Mouse (Mus musculus) small intestine, adult 2 months (tissue): ENCODE data around the gene Rps15a. TPM values are rescaled to one million over a fixed set of nuclear protein-coding genes. Genes with fewer than 3 reads are reported as not detected.
A peak's percentile ranks its signal among the peaks of the same experiment; 100 is the strongest.

ENCODE experiments used
- H3K27ac ChIP-seq: fragments of 200-500 bp; 2 replicates; pipeline ENCODE4 v1.5.1; 2012; ENCODE audit warnings: low read depth, low read length, control low read depth, inconsistent platforms; ENCODE audit not compliant: insufficient read depth
- H3K27me3 ChIP-seq: fragments of 200-500 bp; 2 replicates; pipeline ENCODE4 v1.6.1; 2012; ENCODE audit warnings: mild to moderate bottlenecking, moderate library complexity, low read length, inconsistent platforms; ENCODE audit not compliant: control insufficient read depth, insufficient read depth
- H3K36me3 ChIP-seq: fragments of 200-500 bp; 2 replicates; pipeline ENCODE4 v1.6.1; 2012; ENCODE audit warnings: mild to moderate bottlenecking, low read length, control low read depth, inconsistent platforms; ENCODE audit not compliant: control insufficient read depth, insufficient read depth
- H3K4me1 ChIP-seq: fragments of 200-500 bp; 2 replicates; pipeline ENCODE4 v1.6.1; 2012; ENCODE audit warnings: low read length, inconsistent platforms, mixed read lengths; ENCODE audit not compliant: control insufficient read depth, insufficient read depth, insufficient read length
- H3K4me3 ChIP-seq: fragments of 200-500 bp; 2 replicates; pipeline ENCODE4 v1.5.1; 2012; ENCODE audit warnings: low read depth, mild to moderate bottlenecking, control low read depth, inconsistent platforms, low read length, moderate library complexity
- CTCF ChIP-seq: fragments of 200-500 bp; IDR thresholded peaks from 2 replicates; pipeline ENCODE4 v1.5.1; 2012; ENCODE audit warnings: low read depth, mild to moderate bottlenecking, control low read depth, inconsistent platforms, low read length, moderate library complexity, mixed read lengths; ENCODE audit not compliant: insufficient replicate concordance, insufficient read length; ENCODE audit errors: extremely low read depth
- POLR2A ChIP-seq: fragments of 200-500 bp; IDR thresholded peaks from 2 replicates; pipeline ENCODE4 v1.6.1; 2012; ENCODE audit warnings: low read depth, mild to moderate bottlenecking, control low read depth, inconsistent platforms, low read length, moderate library complexity
- WGBS: fragments of 180-500 bp; shearing (Covaris S2); methylation state at CpG from one replicate; pipeline ENCODE4 v1.1.7; 2018; 5-methylcytosine and 5-hydroxymethylcytosine counted together
- polyA plus RNA-seq: library from polyadenylated mRNA; depleted of rRNA; stranded (reverse); fragments of >200 nt; gene quantifications from 2 replicates; pipeline ENCODE4 v1.2.3, GENCODE M21; 2012; rRNA removed

Gene Rps15a
- 94.0 and 192 TPM in 2 replicates for polyA plus RNA-seq

- H3K27ac ChIP-seq: peak within 1 kb of the TSS; percentile 64
- peaks cover 60% of the 10 kb centered on the region for H3K36me3 ChIP-seq
- no peaks in the 10 kb centered on the region for H3K27me3 ChIP-seq
- WGBS: under 1% methylated on average over 40 of the region's 40 CpGs
- TF ChIP-seq POLR2A (peak; percentile 70), CTCF (no peak)
- H3K4me1 ChIP-seq: peaks cover 18% of the 10 kb centered on the region; the same call in 1 of the 2 replicates
- H3K4me3 ChIP-seq: peak within 1 kb of the TSS; percentile 91
Measured at GRCm38 (mm10) chr7:118115877-118116568, at the start of gene Rps15a. Rps15a (minus strand) TSS chr7:118116188.

- WGBS: 94% methylated on average over 8 of the region's 8 CpGs
- Histone ChIP-seq H3K36me3 (peaks cover 49% of the 10 kb centered on the region), H3K4me3 (no peak overlapping the region), H3K27ac (no peak overlapping the region), H3K4me1 (no peaks in the 10 kb centered on the region), H3K27me3 (no peaks in the 10 kb centered on the region)
- TF ChIP-seq POLR2A: no peak
- no peak for TF ChIP-seq CTCF
Measured at GRCm38 (mm10) chr7:118163006-118163405, 47.0 kb upstream of the Rps15a start.

GRCm38 (mm10) chr7:118160121-118160520 is 44.1 kb upstream of the Rps15a start:
- Histone ChIP-seq H3K4me1 (no peaks in the 10 kb centered on the region), H3K27me3 (no peaks in the 10 kb centered on the region), H3K4me3 (no peak overlapping the region), H3K27ac (no peak overlapping the region), H3K36me3 (peaks cover 49% of the 10 kb centered on the region)
- TF ChIP-seq CTCF: no peak
- no peak for TF ChIP-seq POLR2A
- WGBS: 80% methylated on average over 3 of the region's 3 CpGs

GRCm38 (mm10) chr7:118156461-118156860 is 40.5 kb upstream of the Rps15a start:
- Histone ChIP-seq H3K36me3 (peaks cover 69% of the 10 kb centered on the region), H3K27me3 (no peaks in the 10 kb centered on the region), H3K4me3 (no peak overlapping the region), H3K4me1 (no peaks in the 10 kb centered on the region), H3K27ac (no peak overlapping the region)
- WGBS: 92% methylated on average over 7 of the region's 7 CpGs
- TF ChIP-seq POLR2A: no peak
- no peak for TF ChIP-seq CTCF

GRCm38 (mm10) chr7:118154150-118154549 is 38.2 kb upstream of the Rps15a start:
- peaks cover 67% of the 10 kb centered on the region for H3K36me3 ChIP-seq
- H3K27me3 ChIP-seq: no peaks in the 10 kb centered on the region
- H3K4me3 ChIP-seq: no peak overlapping the region
- H3K4me1 ChIP-seq: no peaks in the 10 kb centered on the region
- no peak overlapping the region for H3K27ac ChIP-seq
- 85% methylated on average over 6 of the region's 6 CpGs for WGBS
- TF ChIP-seq POLR2A (no peak), CTCF (no peak)

GRCm38 (mm10) chr7:118143602-118144001 is 27.6 kb upstream of the Rps15a start:
- no peak overlapping the region for H3K27ac ChIP-seq
- peaks cover 68% of the 10 kb centered on the region for H3K36me3 ChIP-seq
- WGBS: 78% methylated on average over 3 of the region's 3 CpGs
- H3K27me3 ChIP-seq: no peaks in the 10 kb centered on the region
- TF ChIP-seq CTCF: no peak
- no peak for TF ChIP-seq POLR2A
- no peaks in the 10 kb centered on the region for H3K4me1 ChIP-seq
- no peak overlapping the region for H3K4me3 ChIP-seq

DNA sequence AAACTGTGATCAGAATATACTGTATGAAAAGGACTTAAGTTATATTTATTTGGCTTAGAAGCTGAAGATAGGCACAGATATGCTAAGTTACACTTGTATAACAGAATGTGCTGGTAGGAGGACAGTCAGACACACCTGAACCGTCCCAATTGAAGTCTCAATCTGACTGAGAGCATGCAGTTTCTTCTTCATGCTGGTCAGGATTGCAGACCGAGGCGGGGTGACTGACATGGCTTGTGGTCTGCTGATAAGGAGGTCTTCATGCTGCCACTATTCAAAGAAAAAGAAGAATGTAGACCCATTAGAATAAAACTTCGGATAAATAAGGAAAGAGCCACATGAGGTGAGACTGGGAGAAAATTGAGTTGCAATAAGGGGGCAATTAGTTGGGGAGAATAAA is 27.1 kb upstream of the Rps15a start:
- 82% methylated on average over 4 of the region's 4 CpGs for WGBS
- Histone ChIP-seq H3K4me1 (no peaks in the 10 kb centered on the region), H3K4me3 (no peak overlapping the region), H3K36me3 (peaks cover 66% of the 10 kb centered on the region), H3K27ac (no peak overlapping the region), H3K27me3 (no peaks in the 10 kb centered on the region)
- no peak for TF ChIP-seq CTCF
- TF ChIP-seq POLR2A: no peak
